Mouse (Mus musculus) brain, embryonic 14.5 days (tissue): ENCODE measurements around the gene Tollip.

ENCODE experiments used
- CTCF ChIP-seq: fragments of 200-500 bp; IDR thresholded peaks from 2 replicates; pipeline ENCODE4 v1.5.1; 2012; ENCODE audit warnings: inconsistent platforms, mild to moderate bottlenecking, moderate library complexity, borderline replicate concordance; ENCODE audit not compliant: insufficient read depth, insufficient read length; ENCODE audit errors: extremely low read depth
- POLR2A ChIP-seq: fragments of 200-500 bp; IDR thresholded peaks from 2 replicates; pipeline ENCODE4 v1.6.1; 2012; ENCODE audit warnings: mild to moderate bottlenecking, inconsistent platforms, borderline replicate concordance; ENCODE audit not compliant: poor library complexity, insufficient read depth, insufficient read length, severe bottlenecking; ENCODE audit errors: extremely low read depth

DNA sequence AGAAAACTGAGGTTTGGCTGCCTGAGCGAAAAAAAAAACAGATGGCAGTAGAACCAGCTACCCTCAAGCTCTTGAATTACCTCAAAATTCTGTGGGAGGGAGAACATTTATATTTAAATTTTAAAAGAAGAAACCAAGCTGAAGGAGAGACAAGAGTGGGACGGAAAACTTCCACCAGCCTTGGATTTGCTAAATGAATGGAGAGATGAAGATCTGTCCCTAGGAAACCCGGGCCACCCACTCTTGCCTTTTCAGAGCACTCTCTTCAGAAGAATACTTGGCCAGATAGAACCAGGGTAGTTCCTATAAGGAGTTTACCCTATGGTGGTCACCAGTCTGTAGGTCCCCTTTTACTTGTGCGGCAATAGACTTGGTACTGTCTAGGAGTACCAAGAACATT, 15.5 kb downstream of the Tollip start:
- no peak for TF ChIP-seq POLR2A
- TF ChIP-seq CTCF: no peak
